10 mouse cellular contexts compared by ENCODE assay signal in the genomic region with DNA sequence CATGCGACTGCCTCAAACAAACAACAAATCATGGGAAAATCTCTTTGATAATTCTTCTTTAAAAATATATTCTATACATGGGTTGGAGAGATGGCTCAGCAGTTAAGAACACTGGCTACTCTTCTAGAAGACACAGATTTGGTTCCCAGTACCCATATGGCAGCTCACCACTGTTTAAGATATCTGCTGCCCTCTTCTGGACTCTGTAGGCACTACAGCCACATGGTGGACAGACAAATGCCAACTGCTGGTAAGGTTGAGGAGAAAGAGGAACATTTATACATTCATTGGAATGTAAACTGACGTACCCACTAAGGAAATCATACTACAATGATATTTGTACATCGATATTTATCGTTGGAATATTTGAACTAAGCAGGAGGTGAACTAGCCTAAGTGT. TPM values are rescaled to one million over a fixed set of nuclear protein-coding genes. Genes with fewer than 3 reads are reported as not detected.
DNase-seq lines count a peak whose midpoint lies in the region; ATAC-seq and TF ChIP-seq lines count a peak whose summit lies in the region.
"Had no signal": no experiment of that assay in that cellular context is flagged by ENCODE, and none has a peak within 500 bp of the region (broad histone marks: within the 10 kb centered on the region; RNA-seq: fewer than 3 reads in every experiment).

No protein-coding gene starts in this region.

- no peaks in the 10 kb centered on the region for H3K27me3 ChIP-seq in heart, adult 2 months (ENCODE audit: control insufficient read depth, insufficient read depth, low read length)
- no peaks in the 10 kb centered on the region for H3K27me3 ChIP-seq in heart, embryonic 12.5 days (replicated peaks)
- no peaks in the 10 kb centered on the region for H3K27me3 ChIP-seq in forebrain, postnatal 0 days (ENCODE audit: insufficient read depth, low read length)
- H3K27me3 ChIP-seq: neural tube, embryonic 15.5 days had no signal

- DNase-seq in heart, adult 2 months, result no peak
- DNase-seq in CD4-positive helper T cell, adult 2 months (ENCODE audit: low read depth, low spot score), result peak; percentile 12
- peak; percentile 16 for DNase-seq in embryo, embryonic 10 days (ENCODE audit: low spot score)
- peak; percentile 9 to 11 for DNase-seq in natural killer cell, adult 2 months (ENCODE audit: low spot score in 2 of 2)
- no peak for DNase-seq in forebrain, postnatal 0 days
- DNase-seq in cerebellum, postnatal 36 days, result no peak
- DNase-seq in right cerebral cortex, postnatal 10 days (ENCODE audit: low spot score in 2 of 2), result no peak

- no peaks in the 10 kb centered on the region for H3K79me2 ChIP-seq in heart, adult 2 months (replicated peaks; ENCODE audit: control insufficient read depth, insufficient read depth, low read length)

- TF ChIP-seq CTCF in heart, adult 2 months (IDR thresholded peaks at IDR 0.05), result peak; percentile 63
- no peak for TF ChIP-seq CTCF in forebrain, postnatal 0 days (IDR thresholded peaks at IDR 0.05; ENCODE audit: low read depth)

- no peak overlapping the region for H3K4me2 ChIP-seq in heart, embryonic 12.5 days
- no peak overlapping the region for H3K4me2 ChIP-seq in forebrain, postnatal 0 days (ENCODE audit: low read depth)
- H3K4me2 ChIP-seq: neural tube, embryonic 15.5 days had no signal

- H3K4me1 ChIP-seq in heart, adult 2 months (ENCODE audit: control insufficient read depth, insufficient read depth, low read length), result no peaks in the 10 kb centered on the region
- H3K4me1 ChIP-seq in heart, embryonic 12.5 days (replicated peaks), result no peaks in the 10 kb centered on the region
- no peaks in the 10 kb centered on the region for H3K4me1 ChIP-seq in forebrain, postnatal 0 days (ENCODE audit: insufficient read depth)
- H3K4me1 ChIP-seq: neural tube, embryonic 15.5 days had no signal

- TF ChIP-seq POLR2A in heart, adult 2 months (IDR thresholded peaks at IDR 0.05; ENCODE audit: insufficient read depth, low read depth, low read length), result no peak

- no peak overlapping the region for H3K27ac ChIP-seq in heart, adult 2 months
- H3K27ac ChIP-seq in heart, embryonic 12.5 days (ENCODE audit: poor library complexity, severe bottlenecking), result no peak overlapping the region
- no peak overlapping the region for H3K27ac ChIP-seq in forebrain, postnatal 0 days (ENCODE audit: low read depth, low read length)
- H3K27ac ChIP-seq: neural tube, embryonic 15.5 days had no signal

- H3K36me3 ChIP-seq in heart, adult 2 months (ENCODE audit: control insufficient read depth, insufficient read depth, low read length), result no peaks in the 10 kb centered on the region
- H3K36me3 ChIP-seq in heart, embryonic 12.5 days, result no peaks in the 10 kb centered on the region
- no peaks in the 10 kb centered on the region for H3K36me3 ChIP-seq in forebrain, postnatal 0 days (ENCODE audit: insufficient read depth)
- H3K36me3 ChIP-seq: neural tube, embryonic 15.5 days had no signal

- 66% methylated on average over 4 of the region's 4 CpGs for WGBS in heart, adult 2 months
- WGBS in heart, embryonic 12.5 days, result 54% methylated on average over 4 of the region's 4 CpGs
- WGBS in forebrain, postnatal 0 days, result 63% methylated on average over 4 of the region's 4 CpGs

- ATAC-seq in heart, embryonic 12.5 days (ENCODE audit: insufficient number of reproducible peaks, low FRiP score), result no peak
- ATAC-seq in forebrain, postnatal 0 days, result no peak
- ATAC-seq: activated CD4-positive, CD25-positive, alpha-beta regulatory T cell, adult 4 months had no signal

- H3K9me3 ChIP-seq in heart, embryonic 12.5 days (replicated peaks), result no peaks in the 10 kb centered on the region
- no peaks in the 10 kb centered on the region for H3K9me3 ChIP-seq in forebrain, postnatal 0 days (ENCODE audit: low read length)
- H3K9me3 ChIP-seq: neural tube, embryonic 15.5 days had no signal

- no peak overlapping the region for H3K4me3 ChIP-seq in heart, adult 2 months
- no peak overlapping the region for H3K4me3 ChIP-seq in heart, embryonic 12.5 days
- no peak overlapping the region for H3K4me3 ChIP-seq in forebrain, postnatal 0 days (ENCODE audit: low read depth, low read length)
- H3K4me3 ChIP-seq: neural tube, embryonic 15.5 days had no signal

- no peak for TF ChIP-seq EP300 in heart, adult 2 months (IDR thresholded peaks at IDR 0.05; ENCODE audit: insufficient read depth, low read depth, low read length)

- intact Hi-C loops in heart, adult 2 months (cut with DNase I), result no loop called here

- H3K9ac ChIP-seq in heart, adult 2 months (ENCODE audit: low read depth, low read length), result no peak overlapping the region
- no peak overlapping the region for H3K9ac ChIP-seq in heart, embryonic 12.5 days
- no peak overlapping the region for H3K9ac ChIP-seq in forebrain, postnatal 0 days
- H3K9ac ChIP-seq: neural tube, embryonic 15.5 days had no signal

RNA-seq across cellular contexts. Expression of gene Thoc2, which starts 36.7 kb away (rescaled TPM):
- total RNA-seq in heart, adult 2 months (2021), result 10 to 100 TPM; 25.3 to 29.5 TPM
- polyA plus RNA-seq in heart, adult 2 months (2012; rRNA removed), result 7.2 and 11.0 TPM in 2 replicates
- 69.0 TPM in 2 replicates for polyA plus RNA-seq in heart, embryonic 12.5 days (2016; fragmentation: Nextera tagmentation; extraction: Ambion mirVana)
- 41.2 and 52.4 TPM in 2 replicates for total RNA-seq in forebrain, postnatal 0 days (2014; rRNA removed)
- polyA plus RNA-seq in forebrain, postnatal 0 days (2015; fragmentation: Nextera tagmentation; extraction: Ambion mirVana), result 45.8 and 66.6 TPM in 2 replicates

Comparison
In these comparisons a context has a peak if more than half of its experiments do, and no peak if none do; other contexts are left out.
1. DNase-seq: peak in CD4-positive helper T cell, adult 2 months (single experiment), embryo, embryonic 10 days (single experiment) and natural killer cell, adult 2 months (2 of 2); none in heart, adult 2 months (0 of 2), forebrain, postnatal 0 days (single experiment), cerebellum, postnatal 36 days (0 of 2) and right cerebral cortex, postnatal 10 days (0 of 2).